Mouse (Mus musculus): Measurements from ENCODE around the gene Tssk1. TPM values are rescaled to one million over a fixed set of nuclear protein-coding genes. Genes with fewer than 3 reads are reported as not detected.

Tssk1 gene
- polyA plus RNA-seq, 1 experiment from 2014 or later = 0.04 TPM

GRCm38 (mm10) chr16:17914307-17915249, 20.6 kb downstream of the Tssk1 start, which contains the start of gene Gsc2:
Gene Gsc2 (minus strand): TSS chr16:17915059.
- H3K36me3 ChIP-seq (ENCODE audit: control insufficient read depth, insufficient read depth) = no peaks in the 10 kb centered on the region
- peaks cover 60% of the 10 kb centered on the region for H3K27me3 ChIP-seq (replicated peaks; ENCODE audit: control insufficient read depth, insufficient read depth, low read length)
- H3K9ac ChIP-seq (ENCODE audit: low read depth, low read length) = peak within 1 kb of the TSS; percentile 22; the same call in 1 of the 2 replicates
- peak; percentile 12; the same call in 1 of the 2 replicates for ATAC-seq
- peaks cover 5% of the 10 kb centered on the region; the same call in 1 of the 2 replicates for H3K4me1 ChIP-seq (replicated peaks; ENCODE audit: control insufficient read depth, insufficient read depth, low read length)
- under 1% methylated on average over 101 of the region's 106 CpGs for WGBS
- H3K4me3 ChIP-seq (ENCODE audit: low read depth, low read length) = peak within 1 kb of the TSS; percentile 43
- peak within 1 kb of the TSS; percentile 66 for H3K4me2 ChIP-seq (replicated peaks; ENCODE audit: low read depth)
- H3K27ac ChIP-seq (ENCODE audit: low read depth, low read length) = no peak within 1 kb of the TSS
- H3K9me3 ChIP-seq (ENCODE audit: control insufficient read depth) = no peaks in the 10 kb centered on the region
- no peak for TF ChIP-seq CTCF (IDR thresholded peaks at IDR 0.05; ENCODE audit: low read depth)

- Histone ChIP-seq H3K4me1 (replicated peaks; ENCODE audit: control insufficient read depth, insufficient read depth, low read length) (peaks cover 7% of the 10 kb centered on the region), H3K27ac (ENCODE audit: low read depth, low read length) (no peak overlapping the region), H3K9me3 (ENCODE audit: control insufficient read depth) (no peaks in the 10 kb centered on the region), H3K27me3 (replicated peaks; ENCODE audit: control insufficient read depth, insufficient read depth, low read length) (peaks cover 28% of the 10 kb centered on the region), H3K4me3 (ENCODE audit: low read depth, low read length) (no peak overlapping the region), H3K9ac (ENCODE audit: low read depth, low read length) (no peak overlapping the region), H3K36me3 (ENCODE audit: control insufficient read depth, insufficient read depth) (peaks cover 8% of the 10 kb centered on the region; the same call in 1 of the 2 replicates), H3K4me2 (replicated peaks; ENCODE audit: low read depth) (peak overlapping the region; percentile 75; the same call in 1 of the 2 replicates)
- no peak for ATAC-seq
- WGBS = 23% methylated on average over 20 of the region's 20 CpGs
- no peak for TF ChIP-seq CTCF (IDR thresholded peaks at IDR 0.05; ENCODE audit: low read depth)
These were observed 26.6 kb downstream of the Tssk1 start for GRCm38 (mm10) chr16:17920586-17920985.

DNA sequence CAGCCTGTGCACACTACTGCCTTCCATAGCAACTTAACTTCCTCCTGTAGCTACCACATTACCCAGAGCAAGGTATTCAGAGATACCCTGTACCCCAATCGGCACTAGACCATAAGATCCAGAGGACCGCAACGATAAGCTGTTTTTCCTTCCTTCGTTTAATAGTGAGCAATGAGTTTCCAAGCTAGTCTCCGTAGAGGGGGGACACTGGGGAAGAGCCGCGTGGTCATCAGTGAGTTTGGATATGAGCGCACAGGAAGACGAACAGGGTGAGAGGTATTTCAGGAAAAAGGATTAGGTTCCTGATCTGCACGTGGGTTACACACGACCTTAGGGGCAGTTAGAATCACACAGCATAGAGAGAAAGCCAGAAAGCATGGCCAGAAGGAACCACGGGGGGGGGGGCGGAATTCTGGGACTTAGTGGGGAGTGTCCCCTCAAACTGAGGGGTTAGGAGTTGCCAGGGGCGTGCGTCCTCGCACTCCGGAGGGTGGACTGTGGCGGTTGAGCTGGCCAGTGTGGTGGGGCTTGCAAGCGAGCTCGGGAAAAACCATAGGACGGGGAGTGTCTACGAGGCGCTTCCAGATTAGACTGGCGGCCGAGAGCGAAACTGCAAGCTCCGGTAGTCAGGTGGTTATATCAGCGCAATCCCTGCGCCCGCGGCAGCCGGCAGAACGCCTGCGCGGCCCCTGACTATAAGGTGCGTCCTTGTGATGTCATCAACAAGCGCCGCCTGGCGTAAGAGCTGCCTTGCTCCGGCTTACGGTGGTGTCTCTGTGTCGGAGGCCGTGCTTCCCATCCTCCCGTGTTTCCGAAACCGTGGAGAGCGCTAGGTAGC, 27.5 kb downstream of the Tssk1 start:
- peak; percentile 91 for ATAC-seq
- peak overlapping the region; percentile 80 for H3K27ac ChIP-seq (ENCODE audit: low read depth, low read length)
- H3K4me1 ChIP-seq (replicated peaks; ENCODE audit: control insufficient read depth, insufficient read depth, low read length) = peaks cover 7% of the 10 kb centered on the region
- H3K27me3 ChIP-seq (replicated peaks; ENCODE audit: control insufficient read depth, insufficient read depth, low read length) = peaks cover 18% of the 10 kb centered on the region
- WGBS = 1% methylated on average over 46 of the region's 47 CpGs
- peak overlapping the region; percentile 75 for H3K4me2 ChIP-seq (replicated peaks; ENCODE audit: low read depth)
- peaks cover 16% of the 10 kb centered on the region; the same call in 1 of the 2 replicates for H3K36me3 ChIP-seq (ENCODE audit: control insufficient read depth, insufficient read depth)
- peak overlapping the region; percentile 63 for H3K4me3 ChIP-seq (ENCODE audit: low read depth, low read length)
- H3K9me3 ChIP-seq (ENCODE audit: control insufficient read depth) = no peaks in the 10 kb centered on the region
- peak; percentile 73 for TF ChIP-seq CTCF (IDR thresholded peaks at IDR 0.05; ENCODE audit: low read depth)
- peak overlapping the region; percentile 74 for H3K9ac ChIP-seq (ENCODE audit: low read depth, low read length)

- Histone ChIP-seq H3K4me2 (replicated peaks; ENCODE audit: low read depth) (peak overlapping the region; percentile 75), H3K4me3 (ENCODE audit: low read depth, low read length) (peak overlapping the region; percentile 63), H3K9me3 (ENCODE audit: control insufficient read depth) (no peaks in the 10 kb centered on the region), H3K9ac (ENCODE audit: low read depth, low read length) (peak overlapping the region; percentile 74), H3K4me1 (replicated peaks; ENCODE audit: control insufficient read depth, insufficient read depth, low read length) (peaks cover 11% of the 10 kb centered on the region), H3K36me3 (ENCODE audit: control insufficient read depth, insufficient read depth) (peaks cover 17% of the 10 kb centered on the region; the same call in 1 of the 2 replicates), H3K27me3 (replicated peaks; ENCODE audit: control insufficient read depth, insufficient read depth, low read length) (peaks cover 12% of the 10 kb centered on the region), H3K27ac (ENCODE audit: low read depth, low read length) (peak overlapping the region; percentile 80)
- ATAC-seq = peak; percentile 13
- no peak for TF ChIP-seq CTCF (IDR thresholded peaks at IDR 0.05; ENCODE audit: low read depth)
- under 1% methylated on average over 14 of the region's 14 CpGs for WGBS
These were observed 28.1 kb downstream of the Tssk1 start for GRCm38 (mm10) chr16:17922163-17922538.

DNA sequence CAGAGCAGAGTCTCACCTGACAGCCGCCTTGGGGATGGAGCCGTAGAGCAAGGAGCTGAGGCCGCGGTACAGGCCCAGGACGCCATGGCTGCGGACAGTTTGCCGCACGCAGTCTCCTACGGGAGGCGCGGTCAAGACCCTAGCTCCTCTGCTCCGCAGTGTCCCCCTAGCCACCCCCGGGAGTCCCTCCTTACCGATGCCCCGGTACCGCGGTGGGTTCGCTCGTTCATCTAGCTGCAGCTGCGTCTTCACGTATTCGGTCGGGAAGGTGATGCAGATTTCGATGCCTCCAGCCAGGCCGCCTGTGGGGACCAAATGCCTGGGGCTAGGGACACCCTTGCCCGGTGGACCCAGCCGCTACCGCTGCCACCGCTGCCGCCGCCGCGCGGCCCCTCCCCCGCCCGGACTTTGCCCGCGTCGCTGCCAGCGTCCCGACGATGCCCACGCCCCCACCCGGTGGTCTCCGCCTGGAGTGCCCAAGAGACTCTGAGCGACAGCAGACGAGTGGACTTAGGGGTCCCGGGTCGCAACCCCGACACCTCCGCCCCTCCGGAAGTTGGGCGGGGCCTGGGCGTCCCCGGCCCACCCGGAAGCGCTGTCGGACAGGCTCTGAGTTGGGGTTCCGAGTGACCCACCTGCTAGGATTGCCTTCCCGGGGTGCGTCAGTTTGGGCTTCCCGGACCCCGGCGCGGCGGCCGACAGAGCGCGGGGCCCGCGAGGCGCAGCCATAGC, 33.5 kb downstream of the Tssk1 start:
- peak overlapping the region; percentile 98 for H3K27ac ChIP-seq (ENCODE audit: low read depth, low read length)
- 0 out of 2 replicates have a peak, but pooled peaks cover 4% of the 10 kb centered on the region for H3K4me1 ChIP-seq (replicated peaks; ENCODE audit: control insufficient read depth, insufficient read depth, low read length)
- ATAC-seq = peak; percentile 12
- H3K36me3 ChIP-seq (ENCODE audit: control insufficient read depth, insufficient read depth) = peaks cover 17% of the 10 kb centered on the region; the same call in 1 of the 2 replicates
- TF ChIP-seq CTCF (IDR thresholded peaks at IDR 0.05; ENCODE audit: low read depth) = no peak
- H3K4me3 ChIP-seq (ENCODE audit: low read depth, low read length) = peak overlapping the region; percentile 86
- peak overlapping the region; percentile 97 for H3K4me2 ChIP-seq (replicated peaks; ENCODE audit: low read depth)
- peaks cover 3% of the 10 kb centered on the region; the same call in 1 of the 2 replicates for H3K27me3 ChIP-seq (replicated peaks; ENCODE audit: control insufficient read depth, insufficient read depth, low read length)
- WGBS = under 1% methylated on average over 72 of the region's 72 CpGs
- no peaks in the 10 kb centered on the region for H3K9me3 ChIP-seq (ENCODE audit: control insufficient read depth)
- H3K9ac ChIP-seq (ENCODE audit: low read depth, low read length) = peak overlapping the region; percentile 76
